Mouse (Mus musculus) lung, postnatal 0 days (tissue): Measurements from ENCODE around the gene Pex12.

Source experiments
- CTCF ChIP-seq: IDR thresholded peaks from 2 replicates; pipeline ENCODE4 v1.5.1; 2016; ENCODE audit warnings: antibody characterized with exemption, mild to moderate bottlenecking
- EP300 ChIP-seq: IDR thresholded peaks from 2 replicates; pipeline ENCODE4 v1.6.1; 2016; ENCODE audit warnings: antibody characterized with exemption, mild to moderate bottlenecking, control low read depth

DNA sequence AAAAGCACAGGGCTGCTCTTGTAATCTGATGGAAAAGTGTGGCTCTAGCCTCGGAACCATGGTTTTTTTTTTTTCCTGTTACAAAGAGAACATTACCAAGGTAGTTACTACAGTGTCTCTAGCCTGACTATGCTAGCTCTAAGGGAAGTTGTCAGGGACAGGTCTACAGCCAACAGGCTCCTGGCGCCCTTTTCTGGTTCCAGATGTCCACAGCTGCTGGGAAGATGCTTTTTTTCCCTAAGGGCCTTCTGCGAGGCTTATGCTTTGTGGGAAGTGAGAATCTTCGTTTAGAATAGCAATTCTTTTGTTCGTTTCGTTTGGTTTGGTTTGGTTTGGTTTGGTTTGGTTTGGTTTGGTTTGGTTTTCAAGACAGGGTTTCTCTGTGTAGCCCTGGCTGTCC, 22.7 kb downstream of the Pex12 start:
- no peak for TF ChIP-seq CTCF
- no peak for TF ChIP-seq EP300
